Mouse (Mus musculus): ENCODE data around the gene Cmtr2. TPM values are rescaled to one million over a fixed set of nuclear protein-coding genes. Genes with fewer than 3 reads are reported as not detected.

Cmtr2 gene
- polyA plus RNA-seq, 1 experiment from 2014 or later, result 10.8 TPM

DNA sequence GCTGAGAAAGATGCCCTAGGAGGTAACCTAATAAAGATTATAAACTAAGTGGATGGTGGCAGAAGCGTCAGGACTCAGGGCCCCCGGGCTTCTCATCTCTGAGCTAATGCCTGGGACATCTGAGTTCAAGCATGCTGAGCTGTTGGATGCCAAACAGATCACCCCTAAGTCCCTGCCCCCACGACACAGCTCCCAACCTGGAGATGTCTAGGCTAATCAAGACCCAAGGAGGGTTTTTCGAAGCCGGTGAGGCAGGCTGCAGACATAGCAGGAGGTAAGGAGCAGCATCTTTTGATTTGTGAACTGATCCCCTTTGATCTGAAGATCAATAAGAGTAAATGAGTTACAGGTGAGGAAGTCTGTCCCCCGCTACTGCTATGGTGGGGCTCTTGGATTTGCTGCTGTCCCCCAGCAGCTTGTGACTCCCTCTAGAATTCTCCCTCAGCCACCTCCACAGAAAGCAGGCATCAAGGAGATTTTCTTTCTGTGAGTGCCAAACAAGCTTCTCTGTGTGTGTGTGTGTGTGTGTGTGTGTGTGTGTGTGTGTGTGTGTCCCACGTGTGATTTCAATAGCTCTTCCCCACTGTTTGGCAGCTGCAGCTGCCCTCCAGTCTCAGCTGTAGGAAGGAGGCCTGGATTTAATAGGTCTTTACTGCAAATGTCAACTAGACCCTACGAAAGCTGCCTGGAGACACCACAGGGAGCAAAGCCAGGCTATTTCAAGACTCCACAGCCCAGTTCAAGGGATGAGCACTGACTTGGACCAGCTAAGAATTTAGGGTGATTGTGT lies 26.3 kb upstream of the Cmtr2 start:
- Histone ChIP-seq H3K4me2 (replicated peaks; ENCODE audit: low read depth, low read length) (no peak overlapping the region), H3K27ac (ENCODE audit: low read length) (no peak overlapping the region), H3K36me3 (ENCODE audit: insufficient read depth, low read length) (no peaks in the 10 kb centered on the region), H3K27me3 (ENCODE audit: insufficient read depth, low read length) (no peaks in the 10 kb centered on the region), H3K9me3 (ENCODE audit: low read length) (no peaks in the 10 kb centered on the region), H3K9ac (replicated peaks; ENCODE audit: low read length) (no peak overlapping the region), H3K4me3 (ENCODE audit: low read length) (no peak overlapping the region), H3K4me1 (ENCODE audit: insufficient read depth, low read length) (no peaks in the 10 kb centered on the region)
- no peak for ATAC-seq (ENCODE audit: low FRiP score, low TSS enrichment)
- 31% methylated on average over 8 of the region's 8 CpGs for WGBS

DNA sequence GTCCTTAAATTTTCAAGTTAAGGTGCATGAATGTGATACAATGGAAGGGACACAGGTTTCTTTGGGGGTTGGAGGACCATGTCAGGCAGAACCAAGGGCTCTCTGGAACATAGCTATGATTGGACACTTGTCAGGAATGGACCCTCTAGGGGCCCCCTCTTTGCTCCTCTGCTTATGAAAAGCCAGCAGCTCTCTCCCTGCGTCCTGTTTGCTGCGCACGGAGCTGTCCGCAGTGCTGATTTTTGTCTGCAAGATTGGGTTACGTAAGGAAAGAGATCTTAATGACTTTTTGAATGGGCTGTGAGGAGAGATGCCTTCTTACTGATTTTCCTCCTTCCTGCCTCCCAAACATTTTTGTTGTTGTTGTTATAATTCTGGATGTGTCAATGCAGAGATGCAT lies 18.8 kb upstream of the Cmtr2 start:
- H3K4me2 ChIP-seq (replicated peaks; ENCODE audit: low read depth, low read length), result no peak overlapping the region
- no peaks in the 10 kb centered on the region for H3K27me3 ChIP-seq (ENCODE audit: insufficient read depth, low read length)
- H3K4me3 ChIP-seq (ENCODE audit: low read length), result no peak overlapping the region
- 0% methylated on average over 5 of the region's 5 CpGs for WGBS
- H3K9ac ChIP-seq (replicated peaks; ENCODE audit: low read length), result no peak overlapping the region
- no peaks in the 10 kb centered on the region for H3K9me3 ChIP-seq (ENCODE audit: low read length)
- H3K27ac ChIP-seq (ENCODE audit: low read length), result no peak overlapping the region
- peak; percentile 59; the same call in 1 of the 2 replicates for ATAC-seq (ENCODE audit: low FRiP score, low TSS enrichment)
- no peaks in the 10 kb centered on the region for H3K4me1 ChIP-seq (ENCODE audit: insufficient read depth, low read length)
- no peaks in the 10 kb centered on the region for H3K36me3 ChIP-seq (ENCODE audit: insufficient read depth, low read length)

DNA sequence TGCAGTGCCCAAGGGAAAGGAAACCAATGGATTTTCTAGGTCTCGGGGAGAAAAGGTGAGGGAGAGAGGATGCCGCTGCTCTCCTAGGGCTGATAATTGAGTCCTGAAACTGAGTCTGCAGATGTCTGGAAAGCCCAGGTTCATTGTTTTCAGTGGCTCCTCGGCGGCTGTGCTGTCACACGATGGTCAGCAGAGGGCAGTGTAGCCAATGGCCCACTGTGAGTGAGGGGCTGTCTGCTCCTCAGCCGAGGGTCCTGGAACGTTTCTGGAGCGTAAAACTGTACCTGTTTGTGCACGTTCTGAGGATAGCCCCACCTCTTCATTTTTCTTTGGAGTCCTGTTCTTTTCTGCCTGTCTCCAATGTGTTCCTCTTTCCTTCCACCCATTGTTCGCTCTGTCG lies 13.7 kb upstream of the Cmtr2 start:
- Histone ChIP-seq H3K27me3 (ENCODE audit: insufficient read depth, low read length) (no peaks in the 10 kb centered on the region), H3K9ac (replicated peaks; ENCODE audit: low read length) (no peak overlapping the region), H3K4me3 (ENCODE audit: low read length) (no peak overlapping the region), H3K9me3 (ENCODE audit: low read length) (no peaks in the 10 kb centered on the region), H3K36me3 (ENCODE audit: insufficient read depth, low read length) (no peaks in the 10 kb centered on the region), H3K4me1 (ENCODE audit: insufficient read depth, low read length) (no peaks in the 10 kb centered on the region), H3K4me2 (replicated peaks; ENCODE audit: low read depth, low read length) (no peak overlapping the region), H3K27ac (ENCODE audit: low read length) (no peak overlapping the region)
- no peak for ATAC-seq (ENCODE audit: low FRiP score, low TSS enrichment)
- WGBS, result 34% methylated on average over 11 of the region's 11 CpGs

DNA sequence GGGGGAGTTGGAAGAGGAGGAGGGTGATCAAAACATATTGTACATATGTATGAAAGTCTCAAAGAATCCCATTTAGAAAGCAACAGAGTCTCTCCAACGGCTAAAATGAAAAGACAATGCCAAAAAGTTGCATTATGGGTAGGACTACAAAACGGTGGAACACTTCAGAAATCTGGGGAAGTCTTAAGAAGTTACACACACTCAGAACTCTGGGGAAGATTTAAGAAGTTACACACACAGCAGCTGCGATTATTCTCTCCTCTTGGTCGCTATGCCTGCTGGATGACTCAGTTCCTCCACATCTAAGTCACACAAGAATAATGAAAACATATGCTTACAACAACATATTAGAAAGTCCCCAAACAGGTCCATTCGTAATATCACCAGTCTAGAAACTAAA lies 788 bp downstream of the Cmtr2 start:
- H3K4me1 ChIP-seq (ENCODE audit: insufficient read depth, low read length), result peaks cover 10% of the 10 kb centered on the region
- H3K4me2 ChIP-seq (replicated peaks; ENCODE audit: low read depth, low read length), result no peak overlapping the region
- WGBS, result 79% methylated on average over 5 of the region's 5 CpGs
- no peak overlapping the region for H3K4me3 ChIP-seq (ENCODE audit: low read length)
- H3K27ac ChIP-seq (ENCODE audit: low read length), result no peak overlapping the region
- ATAC-seq (ENCODE audit: low FRiP score, low TSS enrichment), result no peak
- no peak overlapping the region for H3K9ac ChIP-seq (replicated peaks; ENCODE audit: low read length)
- H3K9me3 ChIP-seq (ENCODE audit: low read length), result no peaks in the 10 kb centered on the region
- no peaks in the 10 kb centered on the region for H3K27me3 ChIP-seq (ENCODE audit: insufficient read depth, low read length)
- H3K36me3 ChIP-seq (ENCODE audit: insufficient read depth, low read length), result peaks cover 5% of the 10 kb centered on the region

DNA sequence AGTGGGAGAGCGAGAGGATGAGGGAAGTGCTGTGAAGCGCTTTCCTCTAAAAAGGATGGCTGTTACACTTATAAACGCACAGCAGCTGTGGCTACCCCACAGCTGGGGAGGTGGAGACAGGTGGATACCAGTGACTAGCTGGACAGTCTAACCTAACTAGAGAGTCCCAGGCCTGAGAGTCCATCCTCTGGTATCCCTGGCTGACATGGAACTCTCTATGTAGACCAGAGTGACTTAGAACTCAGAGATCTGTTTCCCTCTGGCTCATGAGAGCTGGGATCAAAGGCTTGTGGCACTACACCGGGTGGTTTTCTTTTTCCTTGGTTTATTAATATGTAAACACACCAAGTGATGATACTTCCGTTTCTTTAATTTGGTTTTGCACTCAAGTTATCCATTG lies 1.7 kb downstream of the Cmtr2 start:
- H3K4me1 ChIP-seq (ENCODE audit: insufficient read depth, low read length), result peaks cover 10% of the 10 kb centered on the region
- H3K4me2 ChIP-seq (replicated peaks; ENCODE audit: low read depth, low read length), result peak overlapping the region; percentile 73
- H3K27me3 ChIP-seq (ENCODE audit: insufficient read depth, low read length), result no peaks in the 10 kb centered on the region
- peak; percentile 24 for ATAC-seq (ENCODE audit: low FRiP score, low TSS enrichment)
- peaks cover 15% of the 10 kb centered on the region for H3K36me3 ChIP-seq (ENCODE audit: insufficient read depth, low read length)
- 38% methylated on average over 5 of the region's 5 CpGs for WGBS
- H3K9ac ChIP-seq (replicated peaks; ENCODE audit: low read length), result peak overlapping the region; percentile 41; the same call in 1 of the 2 replicates
- H3K27ac ChIP-seq (ENCODE audit: low read length), result no peak overlapping the region
- H3K4me3 ChIP-seq (ENCODE audit: low read length), result peak overlapping the region; percentile 55
- no peaks in the 10 kb centered on the region for H3K9me3 ChIP-seq (ENCODE audit: low read length)

DNA sequence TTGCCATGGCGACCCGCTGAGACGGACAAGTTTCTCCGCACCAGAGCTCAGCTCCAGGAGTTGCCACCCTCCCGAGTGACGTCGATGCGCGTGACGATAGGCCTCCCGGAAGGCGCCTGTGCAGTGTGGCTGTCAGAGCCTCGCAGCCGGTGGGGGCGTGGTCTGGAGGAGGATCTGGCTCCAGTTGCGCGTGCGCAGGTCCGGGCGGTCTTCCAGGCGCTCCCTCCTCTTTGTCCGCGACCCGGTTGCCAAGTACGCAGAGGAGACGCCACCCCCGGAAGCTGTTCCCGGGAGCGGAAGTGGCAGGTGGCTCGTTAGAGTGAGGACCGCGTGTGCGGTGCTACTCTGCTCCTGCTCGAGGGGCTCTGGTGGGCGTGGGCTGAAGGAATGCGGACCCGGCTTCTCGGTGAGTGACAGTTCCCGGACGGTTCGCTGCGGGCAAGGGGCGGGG lies 2.2 kb downstream of the Cmtr2 start:
- Histone ChIP-seq H3K27me3 (ENCODE audit: insufficient read depth, low read length) (no peaks in the 10 kb centered on the region), H3K4me1 (ENCODE audit: insufficient read depth, low read length) (peaks cover 10% of the 10 kb centered on the region), H3K36me3 (ENCODE audit: insufficient read depth, low read length) (peaks cover 20% of the 10 kb centered on the region), H3K9me3 (ENCODE audit: low read length) (no peaks in the 10 kb centered on the region), H3K4me3 (ENCODE audit: low read length) (peak overlapping the region; percentile 55), H3K27ac (ENCODE audit: low read length) (no peak overlapping the region), H3K9ac (replicated peaks; ENCODE audit: low read length) (peak overlapping the region; percentile 55), H3K4me2 (replicated peaks; ENCODE audit: low read depth, low read length) (peak overlapping the region; percentile 73)
- ATAC-seq (ENCODE audit: low FRiP score, low TSS enrichment), result peak; percentile 100
- under 1% methylated on average over 43 of the region's 43 CpGs for WGBS

DNA sequence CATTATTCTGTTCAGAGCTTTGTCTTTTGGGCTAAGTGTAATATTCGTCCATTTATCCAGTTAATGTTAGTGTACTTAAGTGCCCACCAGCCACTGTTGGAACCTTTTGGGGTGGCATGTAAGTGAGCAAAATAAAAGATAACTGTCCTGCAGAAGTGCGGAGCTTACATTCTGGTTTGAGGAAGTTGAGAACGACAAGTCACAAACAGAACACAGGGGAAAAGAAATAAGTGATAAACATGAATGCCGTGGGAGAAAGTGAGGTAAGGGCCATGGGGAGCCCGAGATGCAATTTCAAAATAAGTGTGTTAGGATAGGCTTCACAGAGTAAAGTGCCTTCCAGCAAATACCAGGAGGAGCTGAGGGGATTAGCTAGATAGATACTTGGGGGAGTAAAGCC lies 3.0 kb downstream of the Cmtr2 start:
- Histone ChIP-seq H3K4me1 (ENCODE audit: insufficient read depth, low read length) (peaks cover 10% of the 10 kb centered on the region), H3K36me3 (ENCODE audit: insufficient read depth, low read length) (peaks cover 28% of the 10 kb centered on the region), H3K4me3 (ENCODE audit: low read length) (peak overlapping the region; percentile 55), H3K27me3 (ENCODE audit: insufficient read depth, low read length) (no peaks in the 10 kb centered on the region), H3K27ac (ENCODE audit: low read length) (no peak overlapping the region), H3K4me2 (replicated peaks; ENCODE audit: low read depth, low read length) (peak overlapping the region; percentile 73), H3K9ac (replicated peaks; ENCODE audit: low read length) (0 out of 2 replicates have a peak overlapping the region, but pooled peaks have one; percentile 15), H3K9me3 (ENCODE audit: low read length) (no peaks in the 10 kb centered on the region)
- no peak for ATAC-seq (ENCODE audit: low FRiP score, low TSS enrichment)
- 69% methylated on average over 5 of the region's 5 CpGs for WGBS

DNA sequence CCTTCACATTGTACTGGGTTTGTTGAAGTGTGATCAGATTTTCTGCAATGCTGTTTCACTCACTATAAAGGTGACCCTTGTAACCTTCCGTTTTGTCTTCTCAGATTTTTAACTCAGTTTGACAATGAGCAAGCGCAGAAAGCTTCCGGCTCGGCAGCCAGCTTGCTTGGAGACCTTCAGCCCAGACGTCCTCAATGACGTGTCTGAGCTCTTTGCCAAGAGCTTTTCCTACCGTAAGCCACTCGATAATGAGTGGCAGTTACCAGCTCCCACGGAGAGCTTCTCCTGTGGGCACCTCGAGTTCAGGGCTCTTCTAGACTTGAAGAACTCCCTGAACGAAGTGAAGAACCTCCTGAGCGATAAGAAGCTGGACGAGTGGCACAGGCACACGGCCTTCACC lies 5.5 kb downstream of the Cmtr2 start:
- Histone ChIP-seq H3K4me2 (replicated peaks; ENCODE audit: low read depth, low read length) (no peak overlapping the region), H3K27ac (ENCODE audit: low read length) (no peak overlapping the region), H3K9me3 (ENCODE audit: low read length) (no peaks in the 10 kb centered on the region), H3K4me3 (ENCODE audit: low read length) (no peak overlapping the region), H3K36me3 (ENCODE audit: insufficient read depth, low read length) (peaks cover 32% of the 10 kb centered on the region), H3K27me3 (ENCODE audit: insufficient read depth, low read length) (no peaks in the 10 kb centered on the region), H3K4me1 (ENCODE audit: insufficient read depth, low read length) (peaks cover 10% of the 10 kb centered on the region), H3K9ac (replicated peaks; ENCODE audit: low read length) (no peak overlapping the region)
- no peak for ATAC-seq (ENCODE audit: low FRiP score, low TSS enrichment)
- 92% methylated on average over 14 of the region's 14 CpGs for WGBS

DNA sequence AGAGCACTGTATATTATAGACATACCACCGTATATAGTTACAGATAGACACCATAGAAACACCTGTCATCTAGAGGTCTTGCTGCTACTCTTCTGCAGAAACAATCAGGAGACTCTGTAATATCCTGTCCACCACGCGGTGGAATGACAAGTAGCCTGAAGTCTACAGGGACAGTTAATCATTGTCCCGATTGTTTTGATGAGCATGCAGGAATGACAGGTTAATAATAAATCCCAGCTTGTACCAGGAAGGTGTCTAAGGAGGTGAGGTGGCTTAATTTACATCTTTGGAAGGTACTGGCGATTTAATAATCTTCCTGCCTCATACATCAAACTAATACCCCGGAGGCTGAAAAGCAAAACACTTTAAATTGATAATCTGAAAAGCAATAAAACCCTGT lies 15.3 kb downstream of the Cmtr2 start:
- 0 out of 2 replicates have a peak, but pooled peaks have one; percentile 39 for ATAC-seq (ENCODE audit: low FRiP score, low TSS enrichment)
- Histone ChIP-seq H3K4me3 (ENCODE audit: low read length) (no peak overlapping the region), H3K27ac (ENCODE audit: low read length) (no peak overlapping the region), H3K36me3 (ENCODE audit: insufficient read depth, low read length) (no peaks in the 10 kb centered on the region), H3K9me3 (ENCODE audit: low read length) (no peaks in the 10 kb centered on the region), H3K4me1 (ENCODE audit: insufficient read depth, low read length) (no peaks in the 10 kb centered on the region), H3K27me3 (ENCODE audit: insufficient read depth, low read length) (no peaks in the 10 kb centered on the region), H3K4me2 (replicated peaks; ENCODE audit: low read depth, low read length) (no peak overlapping the region), H3K9ac (replicated peaks; ENCODE audit: low read length) (no peak overlapping the region)
- 29% methylated on average over 6 of the region's 6 CpGs for WGBS

Data from kidney, embryonic 16.5 days (tissue).